Mouse (Mus musculus) C2C12 (cell line): ENCODE measurements around the gene Arid2.

Source experiments
- CEBPB ChIP-seq: IDR thresholded peaks from one replicate; pipeline ENCODE4 v1.6.1; 2011; ENCODE audit warnings: low read depth, mild to moderate bottlenecking, control low read depth, moderate library complexity
- CTCF ChIP-seq: IDR thresholded peaks from one replicate; pipeline ENCODE4 v1.5.1; 2011; ENCODE audit not compliant: control insufficient read depth, insufficient read depth, insufficient read length
- FOSL1 ChIP-seq: IDR thresholded peaks from one replicate; pipeline ENCODE4 v1.8.0; 2011; ENCODE audit warnings: mild to moderate bottlenecking, low read length; ENCODE audit not compliant: poor library complexity, insufficient read depth, severe bottlenecking
- MAX ChIP-seq: IDR thresholded peaks from one replicate; pipeline ENCODE4 v1.6.1; 2011; ENCODE audit warnings: mild to moderate bottlenecking, control low read depth
- MYOD1 ChIP-seq: IDR thresholded peaks from one replicate; pipeline ENCODE4 v1.6.1; 2011; ENCODE audit warnings: low read depth; ENCODE audit not compliant: control insufficient read depth, insufficient read length
- MYOG ChIP-seq: IDR thresholded peaks from one replicate; pipeline ENCODE4 v1.6.1; 2011; ENCODE audit not compliant: control insufficient read depth, insufficient read length; ENCODE audit errors: extremely low read depth
- USF1 ChIP-seq: IDR thresholded peaks from one replicate; pipeline ENCODE4 v1.6.1; 2011; ENCODE audit warnings: low read depth, mild to moderate bottlenecking, control low read depth, moderate library complexity

DNA sequence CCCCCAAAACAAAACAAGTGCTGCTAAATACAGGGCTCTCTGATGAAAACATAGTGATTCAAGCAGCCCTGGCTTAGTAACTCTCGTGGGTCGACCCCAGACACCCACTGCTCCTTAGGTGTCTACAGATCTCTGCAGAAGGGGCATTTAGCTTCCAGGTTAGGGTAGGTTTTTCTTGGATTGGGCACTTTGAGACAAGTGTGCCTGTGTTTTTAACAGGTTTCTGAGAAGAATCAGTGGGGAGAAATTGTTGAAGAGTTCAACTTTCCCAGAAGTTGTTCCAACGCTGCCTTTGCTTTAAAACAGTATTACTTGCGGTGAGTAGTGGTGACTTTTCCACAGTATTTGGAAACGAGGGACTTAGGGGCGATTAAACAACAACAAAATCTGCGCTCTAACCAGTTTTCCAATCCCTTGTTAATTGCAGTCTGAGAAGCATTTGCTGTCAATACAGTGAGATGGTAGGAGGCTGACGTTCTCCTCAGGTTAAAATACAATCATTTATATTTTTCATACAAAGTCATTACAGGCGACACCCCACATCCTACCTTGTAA, 1.6 kb downstream of the Arid2 start:
- TF ChIP-seq CTCF (no peak), MAX (no peak), USF1 (no peak), MYOD1 (no peak), MYOG (no peak), FOSL1 (no peak), CEBPB (no peak)
